Mouse (Mus musculus) hindbrain, postnatal 0 days (tissue): ENCODE data around the gene Ccdc96. TPM values are rescaled to one million over a fixed set of nuclear protein-coding genes. Genes with fewer than 3 reads are reported as not detected.

Source experiments
- ATAC-seq: fragments of 200-750 bp; cut with Nextera tagmentation; 2 replicates; pipeline ENCODE4 v1.8.0; 2017; ENCODE audit warnings: mild to moderate bottlenecking, moderate TSS enrichment, moderate library complexity
- DNase-seq: peaks from one replicate; pipeline ENCODE4 v3.0.0-alpha.2; 2015; ENCODE audit warnings: low spot score
- H3K27ac ChIP-seq: fragments of 300-500 bp; sonication (generic); 2 replicates; pipeline ENCODE4 v1.5.1; 2014; ENCODE audit warnings: mild to moderate bottlenecking
- H3K27me3 ChIP-seq: fragments of 300-500 bp; sonication (generic); 2 replicates; pipeline ENCODE4 v1.6.1; 2014; ENCODE audit warnings: low read length, mixed read lengths; ENCODE audit not compliant: insufficient read depth
- H3K36me3 ChIP-seq: fragments of 300-500 bp; sonication (generic); 2 replicates; pipeline ENCODE4 v1.6.1; 2014; ENCODE audit warnings: low read length, mixed read lengths; ENCODE audit not compliant: insufficient read depth
- H3K4me1 ChIP-seq: fragments of 300-500 bp; sonication (generic); 2 replicates; pipeline ENCODE4 v1.6.1; 2014; ENCODE audit warnings: antibody characterized with exemption, low read length, mixed read lengths; ENCODE audit not compliant: insufficient read depth
- H3K4me2 ChIP-seq: fragments of 300-500 bp; sonication (generic); 2 replicates; pipeline ENCODE4 v1.6.1; 2014; ENCODE audit warnings: low read depth, mild to moderate bottlenecking, low read length, moderate library complexity, mixed read lengths
- H3K4me3 ChIP-seq: fragments of 300-500 bp; sonication (generic); 2 replicates; pipeline ENCODE4 v1.5.1; 2014; ENCODE audit warnings: low read length
- H3K9ac ChIP-seq: fragments of 300-500 bp; sonication (generic); replicated peaks from 2 replicates; pipeline ENCODE4 v1.6.1; 2014; ENCODE audit warnings: mild to moderate bottlenecking, low read length, moderate library complexity, mixed read lengths
- H3K9me3 ChIP-seq: fragments of 300-500 bp; sonication (generic); 2 replicates; pipeline ENCODE4 v1.6.1; 2016; ENCODE audit warnings: low read length, mixed read lengths
- CTCF ChIP-seq: IDR thresholded peaks from 2 replicates; pipeline ENCODE4 v1.5.1; 2016; ENCODE audit warnings: antibody characterized with exemption, control low read depth, low read depth
- WGBS: fragments of 180-500 bp; shearing (Covaris S2); extraction: QIAGEN DNeasy Blood & Tissue Kit; methylation state at CpG from one replicate; pipeline ENCODE4 v1.1.7; 2014; 5-methylcytosine and 5-hydroxymethylcytosine counted together
- polyA plus RNA-seq: library from polyadenylated mRNA; unstranded; fragments of >200 nt; fragmentation: Nextera tagmentation; extraction: Ambion mirVana; gene quantifications from 2 replicates; pipeline ENCODE4 v1.2.1, GENCODE M21; 2015
- total RNA-seq: library from RNA; depleted of rRNA; stranded (reverse); fragments of >200 nt; gene quantifications from 2 replicates; pipeline ENCODE4 v1.2.3, GENCODE M21; 2014

Ccdc96 gene
- total and polyA plus RNA-seq, 2 experiments from 2014 or later: 0.63 to 2.1 TPM

GRCm38 (mm10) chr5:36505643-36506042, 21.3 kb downstream of the Ccdc96 start:
- peaks cover 79% of the 10 kb centered on the region for H3K36me3 ChIP-seq
- DNase-seq (no peak), ATAC-seq (no peak)
- 75% methylated on average over 5 of the region's 5 CpGs for WGBS
- 0 out of 2 replicates have a peak, but pooled peaks have one; percentile 9 for TF ChIP-seq CTCF
- H3K27me3 ChIP-seq: no peaks in the 10 kb centered on the region
- no peak overlapping the region for H3K4me3 ChIP-seq
- no peak overlapping the region for H3K9ac ChIP-seq
- no peak overlapping the region for H3K4me2 ChIP-seq
- H3K9me3 ChIP-seq: no peaks in the 10 kb centered on the region
- no peak overlapping the region for H3K27ac ChIP-seq
- H3K4me1 ChIP-seq: no peaks in the 10 kb centered on the region

- ATAC-seq: no peak
Observed at GRCm38 (mm10) chr5:36508351-36508750, 24.0 kb downstream of the Ccdc96 start.

GRCm38 (mm10) chr5:36510956-36511355, 26.6 kb downstream of the Ccdc96 start:
- no peak for TF ChIP-seq CTCF
- peaks cover 59% of the 10 kb centered on the region for H3K36me3 ChIP-seq
- H3K27ac ChIP-seq: no peak overlapping the region
- H3K4me1 ChIP-seq: no peaks in the 10 kb centered on the region
- WGBS: 96% methylated on average over 2 of the region's 2 CpGs
- no peaks in the 10 kb centered on the region for H3K9me3 ChIP-seq
- H3K27me3 ChIP-seq: no peaks in the 10 kb centered on the region
- no peak overlapping the region for H3K4me2 ChIP-seq
- ATAC-seq (no peak), DNase-seq (no peak)
- H3K9ac ChIP-seq: no peak overlapping the region
- no peak overlapping the region for H3K4me3 ChIP-seq

More at GRCm38 (mm10) chr5:36508351-36508750, 24.0 kb downstream of the Ccdc96 start:
- Histone ChIP-seq H3K36me3 (peaks cover 65% of the 10 kb centered on the region), H3K27ac (no peak overlapping the region), H3K9ac (no peak overlapping the region), H3K9me3 (no peaks in the 10 kb centered on the region), H3K4me2 (no peak overlapping the region), H3K4me1 (no peaks in the 10 kb centered on the region), H3K4me3 (no peak overlapping the region), H3K27me3 (no peaks in the 10 kb centered on the region)
- no peak for DNase-seq
- no peak for TF ChIP-seq CTCF
- 91% methylated on average over 10 of the region's 10 CpGs for WGBS

- Histone ChIP-seq H3K9ac (no peak overlapping the region), H3K4me2 (no peak overlapping the region), H3K27ac (no peak overlapping the region), H3K4me3 (no peak overlapping the region), H3K27me3 (no peaks in the 10 kb centered on the region), H3K36me3 (peaks cover 50% of the 10 kb centered on the region), H3K9me3 (no peaks in the 10 kb centered on the region), H3K4me1 (no peaks in the 10 kb centered on the region)
- ATAC-seq: no peak
- TF ChIP-seq CTCF: no peak
- 89% methylated on average over 1 of the region's 1 CpGs for WGBS
- DNase-seq: no peak
Observed at GRCm38 (mm10) chr5:36515126-36515525, 30.7 kb downstream of the Ccdc96 start.

- ATAC-seq (no peak), DNase-seq (no peak)
- Histone ChIP-seq H3K27me3 (no peaks in the 10 kb centered on the region), H3K4me3 (no peak overlapping the region), H3K4me2 (no peak overlapping the region), H3K36me3 (peaks cover 52% of the 10 kb centered on the region), H3K9ac (no peak overlapping the region), H3K4me1 (no peaks in the 10 kb centered on the region), H3K27ac (no peak overlapping the region), H3K9me3 (no peaks in the 10 kb centered on the region)
- TF ChIP-seq CTCF: no peak
- WGBS: 75% methylated on average over 5 of the region's 5 CpGs
Observed at GRCm38 (mm10) chr5:36515558-36515957, 31.2 kb downstream of the Ccdc96 start.

GRCm38 (mm10) chr5:36517596-36517995, 33.2 kb downstream of the Ccdc96 start:
- no peak overlapping the region for H3K4me2 ChIP-seq
- ATAC-seq: no peak
- no peaks in the 10 kb centered on the region for H3K9me3 ChIP-seq
- no peaks in the 10 kb centered on the region for H3K4me1 ChIP-seq
- no peak overlapping the region for H3K9ac ChIP-seq
- no peak overlapping the region for H3K4me3 ChIP-seq
- H3K36me3 ChIP-seq: peaks cover 58% of the 10 kb centered on the region
- 73% methylated on average over 3 of the region's 3 CpGs for WGBS
- no peak overlapping the region; the same call in 1 of the 2 replicates for H3K27ac ChIP-seq
- no peaks in the 10 kb centered on the region for H3K27me3 ChIP-seq
- DNase-seq: no peak
- no peak for TF ChIP-seq CTCF

GRCm38 (mm10) chr5:36519751-36520150, 35.4 kb downstream of the Ccdc96 start:
- DNase-seq (no peak), ATAC-seq (no peak)
- Histone ChIP-seq H3K27ac (no peak overlapping the region; the same call in 1 of the 2 replicates), H3K27me3 (no peaks in the 10 kb centered on the region), H3K4me3 (no peak overlapping the region), H3K4me1 (no peaks in the 10 kb centered on the region), H3K9ac (no peak overlapping the region), H3K9me3 (no peaks in the 10 kb centered on the region), H3K36me3 (peaks cover 50% of the 10 kb centered on the region), H3K4me2 (no peak overlapping the region)
- no peak for TF ChIP-seq CTCF
- WGBS: 63% methylated on average over 3 of the region's 3 CpGs
